Mouse (Mus musculus): ENCODE data around the gene Mrps16.

Mrps16 gene

GRCm38 (mm10) chr14:20368271-20368670 is 25.2 kb downstream of the Mrps16 start:
- DNase-seq (ENCODE audit: low read depth, low spot score) = no peak

- no peak for DNase-seq (ENCODE audit: low read depth, low spot score)
These were observed 30.2 kb downstream of the Mrps16 start for GRCm38 (mm10) chr14:20363230-20363629.

GRCm38 (mm10) chr14:20347991-20348541 is 45.4 kb downstream of the Mrps16 start, which contains the start of the genes Ecd and Fam149b:
Ecd (minus strand) TSS chr14:20348121.
Fam149b (plus strand) TSS chr14:20348162.
- peak; percentile 93 for DNase-seq (ENCODE audit: low read depth, low spot score)

- DNase-seq (ENCODE audit: low read depth, low spot score) = no peak
These were observed 45.9 kb downstream of the Mrps16 start for GRCm38 (mm10) chr14:20347441-20347990.

- no peak for DNase-seq (ENCODE audit: low read depth, low spot score)
These were observed 47.5 kb downstream of the Mrps16 start for GRCm38 (mm10) chr14:20345885-20346284.

- DNase-seq (ENCODE audit: low read depth, low spot score) = no peak
These were observed 52.6 kb downstream of the Mrps16 start for GRCm38 (mm10) chr14:20340866-20341265.

- peak; percentile 20 for DNase-seq (ENCODE audit: low read depth, low spot score)
These were observed 53.3 kb downstream of the Mrps16 start for GRCm38 (mm10) chr14:20340149-20340548.

GRCm38 (mm10) chr14:20339415-20339814 is 54.0 kb downstream of the Mrps16 start:
- no peak for DNase-seq (ENCODE audit: low read depth, low spot score)

Data from embryo, embryonic 11.5 days (tissue).